Mouse (Mus musculus): ENCODE measurements at regions not wholly inside any gene's neighbourhood (a gene's known extent, or its start where the extent isn't known, plus 50 kb on each side); places are given as distances from the start of the nearest gene placed in this dataset.

DNA sequence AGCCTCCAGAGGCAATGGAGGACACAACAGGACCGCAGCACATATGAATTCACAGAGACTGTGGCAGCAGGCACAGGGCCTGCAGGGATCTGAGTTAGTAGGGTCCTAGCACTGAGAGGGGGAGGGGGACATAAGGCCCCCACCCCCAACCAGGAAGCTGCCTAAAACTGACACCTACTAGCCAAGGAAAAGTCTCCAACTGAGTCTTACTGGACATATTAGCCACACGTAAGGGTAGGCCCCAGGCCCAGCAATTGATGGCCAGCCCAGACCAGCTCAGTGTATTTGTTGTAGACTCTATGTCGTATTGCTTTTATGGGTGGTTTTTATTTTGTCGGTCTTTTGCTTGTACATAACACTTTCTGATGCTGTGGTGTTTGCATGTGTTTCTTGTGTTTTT lies 153.4 kb upstream of the Map3k1 start:
- DNase-seq (ENCODE audit: low spot score in 2 of 2): no peak
- intact Hi-C loops (cut with DNase I): no loop called here

DNA sequence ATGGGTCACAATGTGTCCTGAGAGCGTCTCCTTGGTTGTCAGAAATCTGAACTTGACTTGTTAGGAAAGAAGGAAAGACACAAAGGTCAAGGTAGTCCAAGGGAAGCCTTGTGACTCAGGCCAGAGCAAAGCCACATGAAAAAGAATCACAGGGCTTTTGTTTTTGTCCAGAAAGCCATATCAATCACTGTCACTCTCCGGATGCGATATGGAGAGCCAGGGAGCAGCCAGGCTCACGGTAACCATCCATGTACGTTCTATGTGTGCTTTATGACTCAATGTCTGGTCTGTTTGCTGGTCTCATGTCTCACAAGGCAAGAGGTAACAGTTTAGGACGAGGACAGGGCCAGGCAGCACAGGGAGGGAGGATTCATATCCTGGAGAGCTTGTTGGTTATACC lies 157.3 kb upstream of the Map3k1 start:
- no peak for DNase-seq (ENCODE audit: low spot score in 2 of 2)
- intact Hi-C loops (cut with DNase I): no loop called here

DNA sequence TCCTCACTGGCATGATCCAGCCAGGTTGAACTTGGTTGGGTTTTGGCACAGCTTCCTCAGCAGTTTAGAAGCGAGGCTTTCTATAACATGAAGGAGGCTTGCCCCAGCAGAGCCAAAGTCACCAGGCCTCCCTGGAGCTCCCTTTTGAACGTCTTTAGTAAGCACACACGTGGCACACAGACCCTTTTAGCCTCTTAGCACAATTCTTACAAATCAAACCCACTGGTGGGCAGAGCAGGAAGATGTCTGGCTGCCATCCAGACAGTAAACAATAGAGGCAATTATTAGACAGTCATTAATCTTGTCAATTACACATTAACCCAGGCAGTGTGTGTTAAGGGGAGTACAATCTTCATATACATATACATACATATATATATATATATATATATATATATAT lies 157.8 kb upstream of the Map3k1 start:
- intact Hi-C loops (cut with DNase I): no loop called here
- no peak for DNase-seq (ENCODE audit: low spot score in 2 of 2)

DNA sequence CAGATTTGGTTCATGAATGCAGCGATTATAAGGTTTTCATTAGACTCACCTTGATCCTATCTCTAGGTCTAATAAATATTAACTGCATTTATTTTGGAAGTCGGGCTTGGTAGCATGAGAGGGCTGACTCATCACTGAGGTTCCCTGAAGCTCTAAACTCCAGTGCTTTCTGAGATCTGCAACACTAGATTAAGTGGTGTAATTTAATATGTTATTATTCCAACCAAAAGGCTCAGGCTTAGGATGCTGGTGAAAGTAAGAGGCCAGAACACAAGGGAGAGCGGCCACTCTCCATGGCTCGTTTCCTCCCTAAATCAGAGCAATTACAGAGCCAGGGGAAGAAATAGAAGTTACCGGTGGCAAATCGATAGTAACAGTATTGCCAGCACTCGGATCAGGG lies 159.4 kb upstream of the Map3k1 start:
- intact Hi-C loops (cut with DNase I): no loop called here
- no peak for DNase-seq (ENCODE audit: low spot score in 2 of 2)

DNA sequence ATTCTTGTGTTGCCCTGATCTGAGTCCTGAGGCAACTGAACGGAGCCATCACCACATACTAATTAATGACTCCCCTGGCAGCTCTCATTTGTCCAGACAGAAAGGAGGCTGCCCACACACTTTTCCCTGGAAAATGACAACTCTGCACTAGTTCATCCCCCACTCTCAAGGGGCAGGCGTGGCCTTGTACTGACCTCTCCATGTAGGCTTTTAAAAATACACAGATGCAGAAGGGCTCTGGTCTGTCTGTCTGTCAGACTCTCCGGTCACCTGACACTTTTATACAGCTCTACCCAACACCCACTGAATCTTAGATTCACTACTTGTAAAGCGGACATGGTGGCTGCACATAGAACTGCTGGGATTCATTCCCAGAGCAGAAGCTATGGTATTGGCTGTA lies 165.5 kb upstream of the Map3k1 start:
- intact Hi-C loops (cut with DNase I): no loop called here
- DNase-seq (ENCODE audit: low spot score in 2 of 2): no peak

DNA sequence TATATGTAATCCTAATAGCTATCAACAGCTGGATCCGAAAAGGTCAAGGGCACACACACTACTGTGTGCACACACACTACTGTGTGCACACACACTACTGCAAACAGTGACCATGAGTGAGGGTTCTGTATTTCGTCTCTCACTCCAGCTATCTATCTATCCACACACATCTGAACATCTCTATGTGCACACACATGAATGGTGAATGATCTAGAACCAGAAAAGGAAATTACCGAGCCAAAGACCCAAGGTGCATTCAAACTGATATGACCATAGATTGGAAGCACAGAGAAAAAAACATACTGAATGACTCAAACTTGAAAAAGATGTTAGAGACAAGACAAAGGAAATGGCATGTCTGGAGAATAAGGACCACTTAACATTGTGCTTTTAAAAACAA lies 166.8 kb upstream of the Map3k1 start:
- intact Hi-C loops (cut with DNase I): loop anchor here (5.0 kb wide), 1 partner anchor 168 kb away; the partner anchor contains the start of gene Map3k1
- no peak for DNase-seq (ENCODE audit: low spot score in 2 of 2)

DNA sequence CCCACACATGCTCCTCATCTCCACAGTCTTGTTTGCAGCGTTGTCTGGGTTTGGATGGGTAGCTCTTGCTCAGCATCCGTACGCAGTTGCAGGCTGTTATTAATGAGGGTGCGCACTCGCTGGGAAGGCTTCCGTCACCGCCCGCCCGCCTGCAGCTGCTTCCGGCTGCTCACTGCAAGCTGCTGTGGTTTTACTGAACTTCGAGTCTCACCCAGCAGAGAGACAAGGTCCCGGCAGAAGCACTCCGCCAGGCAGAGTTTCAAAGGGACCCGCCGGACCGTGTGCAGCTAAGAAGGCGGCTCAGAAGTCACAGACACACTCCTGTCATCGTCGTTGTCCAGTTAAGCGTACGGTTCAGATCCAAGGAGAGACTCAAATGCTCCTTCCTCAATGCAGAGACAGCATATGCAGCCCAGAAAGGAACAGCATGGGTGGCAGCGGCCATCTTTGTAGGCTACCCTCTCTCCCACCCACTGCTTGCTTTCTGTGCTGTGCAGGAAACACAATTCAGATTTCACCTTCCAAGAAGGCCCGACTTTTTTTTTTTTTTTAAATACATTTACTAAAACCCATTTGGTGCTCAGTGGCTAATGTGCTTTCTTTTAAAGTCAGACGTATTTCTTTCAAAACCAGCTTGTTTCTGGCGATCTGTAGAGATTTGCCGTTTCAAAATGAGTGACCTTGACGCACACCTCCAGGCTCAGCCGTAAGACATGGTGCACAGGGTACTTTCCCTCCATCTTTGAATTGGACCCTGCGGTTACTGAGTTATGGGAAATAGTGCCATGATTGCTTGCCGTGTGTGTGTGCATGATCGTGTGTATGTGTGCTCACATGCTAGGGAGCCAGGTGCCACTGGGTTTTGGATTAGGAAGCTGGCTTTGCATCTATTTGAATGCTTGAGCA lies 169.2 kb upstream of the Map3k1 start:
- intact Hi-C loops (cut with DNase I): loop anchor here (5.0 kb wide), 1 partner anchor 171 kb away; the partner anchor contains the start of gene Map3k1

DNA sequence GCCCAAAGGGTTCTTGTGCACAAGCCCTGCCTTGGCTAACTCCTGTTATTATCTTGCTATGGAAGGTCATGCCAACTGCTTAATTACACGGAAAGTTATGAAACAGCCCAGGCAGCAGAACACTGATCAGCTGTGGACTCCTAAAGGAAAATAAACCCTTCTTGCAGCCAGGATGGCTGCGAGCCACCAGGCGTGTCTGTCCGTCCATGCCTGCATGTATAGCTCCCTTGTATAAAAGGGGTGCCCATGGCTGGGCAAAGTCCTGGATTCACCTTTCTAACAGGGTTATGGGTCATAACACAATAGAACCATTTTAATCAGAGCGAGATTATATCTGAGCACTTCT lies 169.9 kb upstream of the Map3k1 start:
- DNase-seq (ENCODE audit: low spot score in 2 of 2): no peak
- intact Hi-C loops (cut with DNase I): loop anchor here (5.0 kb wide), 1 partner anchor 171 kb away; the partner anchor contains the start of gene Map3k1

More for the DNA sequence above, 169.2 kb upstream of the Map3k1 start:
- no peak for DNase-seq (ENCODE audit: low spot score in 2 of 2)

DNA sequence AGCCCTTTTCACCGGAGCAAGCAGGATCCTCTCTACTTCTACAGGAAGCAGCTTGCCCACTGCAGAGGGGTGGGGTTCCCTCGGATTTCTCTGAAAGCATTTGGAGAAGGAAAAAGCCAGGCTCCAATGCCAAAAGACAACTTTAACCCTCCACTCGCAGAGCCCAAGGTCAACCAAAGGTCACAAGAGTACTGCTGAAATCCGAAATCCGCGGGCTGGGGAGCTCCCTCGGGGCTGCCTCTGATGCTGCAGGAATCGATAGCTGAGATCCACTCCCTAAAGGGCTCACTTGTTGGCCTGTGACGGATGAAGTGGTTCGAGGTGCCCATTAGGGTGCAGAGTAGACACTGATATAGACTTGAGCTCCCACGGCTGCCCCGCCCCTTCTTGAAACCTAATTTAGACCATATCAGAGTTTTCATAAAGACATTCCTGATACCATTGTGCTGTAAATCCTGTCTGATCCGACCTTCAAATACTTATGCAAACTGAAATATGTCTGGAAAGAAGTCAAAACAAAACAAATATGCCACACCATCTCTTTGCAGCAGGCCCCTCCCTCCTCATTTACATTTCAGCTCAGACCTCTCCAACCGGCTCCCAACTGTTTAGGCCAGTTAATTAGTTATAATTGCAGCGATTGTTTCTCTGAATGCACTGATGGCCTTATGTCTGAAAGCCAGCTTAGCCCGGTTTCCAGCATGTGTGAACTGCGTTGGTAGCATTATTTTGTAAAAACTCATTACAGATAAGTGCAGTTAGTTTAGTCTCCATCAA lies 170.8 kb upstream of the Map3k1 start:
- DNase-seq (ENCODE audit: low spot score in 2 of 2): no peak
- intact Hi-C loops (cut with DNase I): loop anchor here (5.0 kb wide), 1 partner anchor 172 kb away; the partner anchor contains the start of gene Map3k1

DNA sequence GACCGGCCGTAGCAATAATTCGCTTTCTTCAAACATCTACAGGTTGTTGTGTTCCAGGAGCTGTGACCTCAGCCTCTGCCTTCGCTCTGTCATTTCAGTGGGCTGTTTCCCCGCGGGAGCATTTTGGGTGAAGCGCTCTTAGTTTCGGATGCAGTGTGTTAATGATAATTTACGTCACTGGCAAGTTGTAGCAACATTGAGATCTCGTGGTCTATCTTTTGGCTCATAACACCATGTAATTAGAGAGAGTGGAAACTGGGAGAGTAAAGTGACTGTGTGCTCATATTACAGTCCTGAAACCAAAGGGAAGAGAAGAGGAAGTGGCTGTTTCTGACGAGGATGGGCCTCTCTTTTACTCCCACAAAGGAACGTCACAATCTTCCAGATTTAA lies 171.4 kb upstream of the Map3k1 start:
- intact Hi-C loops (cut with DNase I): no loop called here
- DNase-seq (ENCODE audit: low spot score in 2 of 2): no peak

DNA sequence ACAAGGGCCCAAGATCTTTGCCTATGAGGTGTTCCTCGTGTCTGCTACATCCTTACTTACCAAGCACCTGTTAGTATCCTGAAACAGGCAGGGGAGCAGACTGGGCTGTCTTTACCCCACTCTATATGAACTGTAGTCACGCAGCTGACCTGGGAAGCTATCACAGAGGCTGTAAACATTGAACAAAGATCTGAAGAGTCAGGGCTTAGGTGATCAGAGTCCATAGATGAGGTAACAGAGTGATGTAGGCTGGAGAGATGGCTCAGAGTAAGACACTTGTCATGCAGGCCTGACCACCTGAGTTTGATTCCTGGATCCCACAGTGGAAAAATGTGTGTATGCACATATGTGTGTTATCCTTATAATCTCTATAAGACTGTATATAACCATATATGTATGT lies 172.3 kb upstream of the Map3k1 start:
- intact Hi-C loops (cut with DNase I): no loop called here
- no peak for DNase-seq (ENCODE audit: low spot score in 2 of 2)

DNA sequence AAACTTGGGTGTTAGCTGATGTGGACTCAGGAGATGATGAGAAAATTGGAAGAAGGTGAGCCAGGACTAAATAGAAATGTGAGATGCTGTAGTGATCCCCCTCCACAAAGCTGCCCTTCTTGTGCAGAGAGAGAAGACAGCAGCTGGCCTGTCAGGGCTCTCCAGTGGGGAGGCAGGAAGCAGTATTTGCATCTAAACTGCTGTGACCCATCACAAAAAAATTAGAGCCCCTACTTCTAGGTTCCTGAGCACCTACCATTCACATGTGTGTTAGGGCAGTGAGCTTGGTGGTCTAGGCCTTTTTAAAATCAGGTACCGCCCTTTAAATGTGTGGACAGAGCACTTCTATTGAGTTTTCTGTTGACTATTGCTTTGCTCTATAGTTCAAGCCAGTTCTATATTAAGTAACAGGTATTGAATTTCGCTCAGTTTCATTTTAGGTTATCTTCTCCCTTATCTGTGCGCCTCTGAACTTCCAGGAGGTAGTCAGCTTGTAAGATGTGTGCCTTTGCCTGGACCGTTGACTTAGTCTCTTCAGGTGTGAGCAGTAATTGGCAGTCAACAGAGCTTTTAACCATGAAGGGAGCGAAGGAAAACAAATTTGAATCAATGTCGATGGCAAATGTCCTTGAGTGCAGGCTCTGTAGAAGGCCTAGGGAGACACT lies 174.1 kb upstream of the Map3k1 start:
- intact Hi-C loops (cut with DNase I): no loop called here
- no peak for DNase-seq (ENCODE audit: low spot score in 2 of 2)

DNA sequence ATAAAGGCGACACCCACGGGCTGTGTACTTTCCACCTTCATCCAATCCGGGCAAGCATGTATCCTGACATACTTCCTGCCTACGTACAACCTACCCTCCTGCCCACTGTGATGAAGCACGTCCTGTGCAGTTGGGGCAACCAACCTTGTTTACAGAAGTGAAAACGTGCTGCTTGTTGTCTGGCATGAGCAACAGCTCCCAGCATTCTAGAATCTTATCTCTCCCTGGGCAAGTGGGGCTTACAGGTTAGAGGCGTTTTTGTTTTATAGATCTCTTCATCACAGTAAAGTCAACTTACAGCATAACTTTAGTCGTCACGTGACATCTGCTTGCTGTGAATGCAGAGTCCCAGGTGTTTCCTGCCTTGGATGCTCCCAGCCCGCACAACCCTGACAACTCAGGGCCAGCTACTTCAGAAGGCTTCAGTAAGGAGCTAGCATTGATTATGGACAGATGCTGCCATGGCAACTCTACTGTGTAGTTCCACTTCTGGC lies 175.3 kb upstream of the Map3k1 start:
- intact Hi-C loops (cut with DNase I): no loop called here
- DNase-seq (ENCODE audit: low spot score in 2 of 2): no peak

DNA sequence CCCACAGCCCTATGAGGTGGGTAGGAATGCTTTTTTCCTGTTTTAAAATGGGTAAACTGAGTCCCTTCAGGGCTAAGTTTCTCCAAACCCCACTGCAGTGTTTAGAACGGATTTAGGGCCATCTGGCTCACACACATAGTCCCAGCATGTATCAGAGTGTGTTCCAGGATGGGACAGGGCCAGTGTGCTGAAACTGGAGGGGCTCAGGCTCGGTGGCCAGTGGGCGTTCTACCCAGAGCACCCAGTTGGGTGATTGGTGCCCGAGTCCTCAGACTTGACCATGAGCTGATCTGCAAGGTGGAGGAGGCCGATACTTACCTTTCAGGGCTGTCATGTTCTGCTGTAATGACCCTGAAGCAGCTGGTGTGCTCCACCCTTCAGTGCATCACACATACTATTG lies 176.6 kb upstream of the Map3k1 start:
- intact Hi-C loops (cut with DNase I): no loop called here
- no peak for DNase-seq (ENCODE audit: low spot score in 2 of 2)

DNA sequence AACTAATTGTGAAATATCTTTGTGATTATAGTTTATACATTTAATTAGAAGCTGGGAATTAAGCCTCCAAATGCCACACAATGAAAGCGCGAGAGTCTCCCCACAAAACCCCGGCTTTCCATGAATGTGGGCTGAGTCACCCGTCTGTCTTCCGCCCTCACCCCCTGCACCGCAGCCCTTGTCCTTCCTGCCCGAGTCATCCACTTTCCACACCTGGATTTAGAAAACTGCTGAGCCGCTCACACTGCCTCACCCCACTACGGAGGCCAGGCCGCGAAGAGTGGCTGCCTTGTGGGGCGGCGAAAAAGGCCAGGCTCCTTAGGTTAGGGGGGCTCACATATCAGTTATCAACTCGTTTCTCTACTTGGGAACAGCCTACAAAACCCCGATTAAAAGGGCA lies 177.9 kb upstream of the Map3k1 start:
- no peak for DNase-seq (ENCODE audit: low spot score in 2 of 2)
- intact Hi-C loops (cut with DNase I): no loop called here

DNA sequence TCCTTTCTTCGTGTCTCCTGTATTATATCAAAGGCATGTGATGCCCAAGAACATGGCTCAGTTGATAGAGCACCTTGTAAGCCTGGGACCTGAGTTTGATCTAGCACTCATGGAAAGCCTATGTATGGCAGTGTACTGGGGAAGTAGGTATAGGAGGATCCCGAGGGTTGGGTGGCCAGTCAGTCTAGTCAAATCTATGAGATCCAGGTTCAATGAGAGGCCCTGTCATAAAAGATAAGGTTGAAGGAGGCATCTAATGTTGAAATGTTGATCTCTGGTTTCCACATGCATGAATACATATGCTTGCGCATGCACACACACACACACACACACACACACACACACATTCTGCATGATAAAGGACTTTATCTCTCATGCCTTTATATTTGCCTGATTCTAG lies 178.6 kb upstream of the Map3k1 start:
- no peak for DNase-seq (ENCODE audit: low spot score in 2 of 2)
- intact Hi-C loops (cut with DNase I): no loop called here

DNA sequence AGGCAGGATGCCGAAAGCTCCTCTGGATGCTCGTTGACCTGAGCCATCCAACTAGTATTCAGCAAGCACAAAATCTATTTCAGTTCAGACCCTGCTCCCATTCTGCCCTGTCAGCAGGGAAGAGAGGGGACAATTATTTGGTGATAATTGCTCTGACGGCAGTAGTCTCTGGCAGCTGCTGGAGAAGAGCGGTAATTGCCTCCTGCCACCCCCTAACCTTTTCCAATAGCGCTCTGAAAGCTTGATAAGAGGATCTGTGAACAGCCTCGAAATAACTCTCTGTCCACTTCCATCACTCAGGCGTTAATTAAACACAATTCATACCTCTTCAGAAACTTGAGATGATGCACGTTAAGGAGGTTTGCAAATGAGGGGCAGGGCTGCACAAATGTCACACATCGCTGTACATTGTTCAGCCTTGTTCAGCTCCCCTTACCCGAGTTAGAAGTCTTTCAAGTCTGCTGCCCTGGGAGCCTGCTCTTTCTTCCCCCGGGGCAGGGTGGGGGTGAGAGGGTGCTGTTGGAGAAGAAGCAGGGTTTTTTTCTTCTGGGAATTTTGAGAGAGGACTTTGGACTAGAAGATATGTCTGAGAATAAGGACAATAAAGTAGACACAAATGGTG lies 182.2 kb upstream of the Map3k1 start:
- DNase-seq (ENCODE audit: low spot score in 2 of 2): no peak
- intact Hi-C loops (cut with DNase I): loop anchor here (10.0 kb wide), 1 partner anchor 264 kb away; no protein-coding TSS in a partner anchor

DNA sequence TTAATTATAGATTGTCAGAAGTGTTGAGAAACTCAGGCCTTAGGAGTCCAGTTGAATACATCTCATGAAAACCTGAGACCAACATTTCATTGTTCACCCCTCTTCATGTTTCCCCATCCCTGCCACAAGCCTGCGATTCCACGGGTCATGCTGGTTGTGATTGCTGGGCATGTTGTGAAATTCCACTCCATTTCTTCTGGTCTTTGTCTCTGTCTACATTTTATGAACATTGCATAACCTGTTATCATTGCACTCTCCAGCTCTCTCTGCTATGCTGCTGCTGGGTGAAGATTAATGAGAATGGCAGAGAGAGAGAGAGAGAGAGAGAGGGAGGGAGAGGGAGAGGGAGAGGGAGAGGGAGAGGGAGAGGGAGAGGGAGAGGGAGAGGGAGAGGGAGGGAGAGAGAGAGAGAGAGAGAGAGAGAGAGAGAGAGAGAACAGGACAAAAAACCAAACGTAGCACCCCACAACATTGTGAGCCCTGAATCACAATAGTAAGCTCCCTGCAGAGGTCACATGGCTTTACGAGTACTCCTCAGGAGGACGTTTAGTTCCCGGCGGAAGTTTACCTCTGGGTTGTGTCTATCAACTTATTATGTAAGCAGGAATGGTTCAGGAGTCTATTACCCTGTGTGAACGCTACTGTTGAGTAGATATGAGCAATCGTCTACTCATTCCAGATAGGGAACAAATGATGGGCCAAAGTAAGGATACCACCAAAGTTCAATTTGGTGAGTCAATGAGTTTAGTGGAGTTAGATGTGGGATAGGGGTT lies 183.5 kb upstream of the Map3k1 start:
- intact Hi-C loops (cut with DNase I): loop anchor here (10.0 kb wide), 1 partner anchor 263 kb away; no protein-coding TSS in a partner anchor

More for the DNA sequence above, 183.5 kb upstream of the Map3k1 start:
- no peak for DNase-seq (ENCODE audit: low spot score in 2 of 2)

Measured in left cerebral cortex, postnatal 36 days (tissue).